Mouse (Mus musculus) lung, postnatal 0 days (tissue): Measurements from ENCODE around the gene Hvcn1. TPM values are rescaled to one million over a fixed set of nuclear protein-coding genes. Genes with fewer than 3 reads are reported as not detected.

Experiments used
- ATAC-seq: fragments of 200-750 bp; cut with Nextera tagmentation; 2 replicates; pipeline ENCODE4 v1.8.0; 2017; ENCODE audit warnings: moderate library complexity
- DNase-seq: peaks from one replicate; pipeline ENCODE4 v3.0.0-alpha.2; 2016; ENCODE audit warnings: low spot score
- H3K27ac ChIP-seq: fragments of 300-500 bp; sonication (generic); 2 replicates; pipeline ENCODE4 v1.5.1; 2014; ENCODE audit warnings: antibody characterized with exemption, mild to moderate bottlenecking, low read length, mixed read lengths
- H3K27me3 ChIP-seq: fragments of 300-500 bp; sonication (generic); replicated peaks from 2 replicates; pipeline ENCODE4 v1.6.1; 2014; ENCODE audit warnings: low read length, mixed read lengths; ENCODE audit not compliant: insufficient read depth
- H3K36me3 ChIP-seq: fragments of 300-500 bp; sonication (generic); 2 replicates; pipeline ENCODE4 v1.6.1; 2014; ENCODE audit warnings: low read length, mixed read lengths; ENCODE audit not compliant: insufficient read depth
- H3K4me1 ChIP-seq: fragments of 300-500 bp; sonication (generic); 2 replicates; pipeline ENCODE4 v1.6.1; 2014; ENCODE audit warnings: antibody characterized with exemption, low read depth, low read length, mixed read lengths; ENCODE audit not compliant: insufficient read depth
- H3K4me2 ChIP-seq: fragments of 300-500 bp; sonication (generic); replicated peaks from 2 replicates; pipeline ENCODE4 v1.6.1; 2014; ENCODE audit warnings: low read depth, mild to moderate bottlenecking, low read length, moderate library complexity, mixed read lengths
- H3K4me3 ChIP-seq: fragments of 300-500 bp; sonication (generic); 2 replicates; pipeline ENCODE4 v1.5.1; 2014; ENCODE audit warnings: low read depth, low read length
- H3K9ac ChIP-seq: fragments of 300-500 bp; sonication (generic); replicated peaks from 2 replicates; pipeline ENCODE4 v1.6.1; 2014; ENCODE audit warnings: low read depth, mild to moderate bottlenecking
- H3K9me3 ChIP-seq: fragments of 300-500 bp; sonication (generic); 2 replicates; pipeline ENCODE4 v1.6.1; 2016; ENCODE audit warnings: low read length, mixed read lengths
- CTCF ChIP-seq: IDR thresholded peaks from 2 replicates; pipeline ENCODE4 v1.5.1; 2016; ENCODE audit warnings: antibody characterized with exemption, mild to moderate bottlenecking
- EP300 ChIP-seq: IDR thresholded peaks from 2 replicates; pipeline ENCODE4 v1.6.1; 2016; ENCODE audit warnings: antibody characterized with exemption, mild to moderate bottlenecking, control low read depth
- WGBS: fragments of 180-500 bp; shearing (Covaris S2); extraction: QIAGEN DNeasy Blood & Tissue Kit; methylation state at CpG from one replicate; pipeline ENCODE4 v1.1.7; 2014; 5-methylcytosine and 5-hydroxymethylcytosine counted together
- polyA plus RNA-seq: library from polyadenylated mRNA; unstranded; fragments of >200 nt; fragmentation: Nextera tagmentation; extraction: Ambion mirVana; gene quantifications from 2 replicates; pipeline ENCODE4 v1.2.1, GENCODE M21; 2015

Gene Hvcn1
- polyA plus RNA-seq, 1 experiment from 2014 or later: 3.7 TPM

GRCm38 (mm10) chr5:122267899-122268298 lies 61.3 kb downstream of the Hvcn1 start:
- Histone ChIP-seq H3K27me3 (no peaks in the 10 kb centered on the region), H3K9ac (no peak overlapping the region), H3K9me3 (no peaks in the 10 kb centered on the region), H3K4me3 (no peak overlapping the region), H3K4me1 (peaks cover 6% of the 10 kb centered on the region; the same call in 1 of the 2 replicates), H3K27ac (no peak overlapping the region), H3K4me2 (no peak overlapping the region), H3K36me3 (no peaks in the 10 kb centered on the region)
- WGBS: 19% methylated on average over 5 of the region's 5 CpGs
- peak; percentile 91 for DNase-seq
- ATAC-seq: no peak
- TF ChIP-seq CTCF (peak; percentile 85), EP300 (no peak)

DNA sequence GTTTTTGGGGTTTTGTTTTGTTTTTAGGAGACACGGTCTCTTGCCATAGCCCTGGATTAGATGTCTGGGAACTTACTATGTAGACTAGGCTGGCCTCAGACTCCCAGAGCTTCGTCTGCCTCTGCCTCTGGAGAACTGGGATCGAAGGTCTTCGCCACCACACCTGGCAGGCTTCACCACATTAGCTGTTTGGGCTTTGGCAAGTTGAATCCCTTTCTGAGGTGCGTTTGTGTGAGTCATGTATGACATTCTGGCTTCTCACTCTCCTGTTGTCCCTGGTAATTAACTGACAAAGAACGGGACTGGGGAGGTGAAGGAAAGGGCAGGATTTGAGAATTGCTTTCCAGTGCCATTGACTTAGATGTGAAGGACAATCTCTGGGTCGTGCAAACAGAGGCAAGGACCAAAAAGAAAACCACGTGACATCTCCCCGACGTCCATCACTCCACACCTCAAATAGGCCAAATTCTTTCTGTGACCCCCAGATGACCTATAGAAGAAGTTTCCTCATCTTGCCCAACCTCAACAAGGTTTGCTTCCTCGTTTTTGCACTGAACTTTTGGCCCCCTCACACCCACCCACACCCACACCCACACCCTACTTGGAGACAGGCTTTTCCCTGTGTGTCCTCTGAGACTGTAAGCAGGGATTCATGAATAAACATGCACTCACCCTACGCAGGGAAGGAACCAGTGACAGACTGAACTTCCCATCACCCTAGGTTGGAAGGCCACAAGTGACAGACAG lies 62.4 kb downstream of the Hvcn1 start:
- Histone ChIP-seq H3K36me3 (no peaks in the 10 kb centered on the region), H3K4me3 (no peak overlapping the region), H3K4me2 (no peak overlapping the region), H3K9me3 (no peaks in the 10 kb centered on the region), H3K9ac (no peak overlapping the region), H3K4me1 (no peaks in the 10 kb centered on the region), H3K27ac (no peak overlapping the region; the same call in 1 of the 2 replicates), H3K27me3 (no peaks in the 10 kb centered on the region)
- ATAC-seq: peak; percentile 46
- WGBS: 31% methylated on average over 12 of the region's 12 CpGs
- DNase-seq: peak; percentile 88
- peak; percentile 78 for TF ChIP-seq EP300
- TF ChIP-seq CTCF: no peak

- Histone ChIP-seq H3K4me2 (no peak overlapping the region), H3K27ac (no peak overlapping the region), H3K4me1 (no peaks in the 10 kb centered on the region), H3K36me3 (no peaks in the 10 kb centered on the region), H3K9ac (no peak overlapping the region), H3K9me3 (no peaks in the 10 kb centered on the region), H3K27me3 (no peaks in the 10 kb centered on the region), H3K4me3 (no peak overlapping the region)
- DNase-seq (no peak), ATAC-seq (no peak)
- TF ChIP-seq EP300 (no peak), CTCF (no peak)
- WGBS: 73% methylated on average over 5 of the region's 5 CpGs
Measured at GRCm38 (mm10) chr5:122272821-122273220, 66.2 kb downstream of the Hvcn1 start.

DNA sequence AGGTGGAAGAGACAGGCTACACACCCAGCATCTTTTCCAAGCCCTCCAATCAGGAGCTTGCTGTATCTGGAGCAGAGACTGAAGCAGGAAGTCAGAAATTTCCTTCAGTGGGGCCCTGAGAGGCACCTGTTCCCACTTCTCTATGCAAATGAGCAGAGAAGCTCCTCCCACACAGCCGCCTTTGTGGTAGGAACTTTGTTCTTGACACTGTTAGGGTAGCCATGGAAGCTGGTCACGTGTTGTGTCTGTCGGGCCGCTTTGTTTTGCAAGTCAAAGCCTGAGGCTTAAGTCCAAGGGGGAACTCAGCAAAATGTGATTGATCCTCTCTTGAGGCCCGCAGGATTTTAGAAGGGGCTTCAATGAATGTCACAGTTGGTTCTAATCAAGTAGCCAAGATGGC lies 68.2 kb downstream of the Hvcn1 start:
- Histone ChIP-seq H3K4me3 (no peak overlapping the region), H3K9me3 (no peaks in the 10 kb centered on the region), H3K9ac (no peak overlapping the region), H3K4me2 (no peak overlapping the region), H3K36me3 (no peaks in the 10 kb centered on the region), H3K27ac (no peak overlapping the region), H3K4me1 (no peaks in the 10 kb centered on the region), H3K27me3 (no peaks in the 10 kb centered on the region)
- peak; percentile 76 for ATAC-seq
- DNase-seq: peak; percentile 78
- WGBS: 23% methylated on average over 5 of the region's 5 CpGs
- TF ChIP-seq CTCF: no peak
- no peak for TF ChIP-seq EP300

DNA sequence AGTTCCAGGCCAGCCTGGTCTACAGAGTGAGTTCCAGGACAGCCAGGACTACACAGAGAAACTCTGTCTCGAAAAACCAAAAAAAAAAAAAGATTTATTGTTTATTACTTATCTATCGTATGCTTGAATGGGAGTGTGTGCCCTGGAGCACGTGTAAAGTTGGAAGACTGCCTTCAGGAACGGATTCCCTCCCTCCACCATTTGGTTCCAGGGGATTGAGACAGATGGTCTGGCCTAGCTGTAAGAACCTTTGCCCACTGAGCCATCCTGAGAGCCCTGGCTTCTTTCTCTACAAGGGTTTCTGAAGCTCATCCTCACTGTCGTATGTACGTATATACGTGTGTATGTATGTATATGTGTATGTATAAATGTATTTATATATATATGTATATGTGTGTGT lies 72.3 kb downstream of the Hvcn1 start:
- Histone ChIP-seq H3K4me3 (no peak overlapping the region), H3K4me1 (peaks cover 15% of the 10 kb centered on the region; the same call in 1 of the 2 replicates), H3K27ac (no peak overlapping the region), H3K36me3 (no peaks in the 10 kb centered on the region), H3K9me3 (no peaks in the 10 kb centered on the region), H3K9ac (no peak overlapping the region), H3K27me3 (no peaks in the 10 kb centered on the region), H3K4me2 (no peak overlapping the region)
- ATAC-seq: no peak
- 82% methylated on average over 7 of the region's 7 CpGs for WGBS
- no peak for DNase-seq
- TF ChIP-seq CTCF (no peak), EP300 (no peak)

DNA sequence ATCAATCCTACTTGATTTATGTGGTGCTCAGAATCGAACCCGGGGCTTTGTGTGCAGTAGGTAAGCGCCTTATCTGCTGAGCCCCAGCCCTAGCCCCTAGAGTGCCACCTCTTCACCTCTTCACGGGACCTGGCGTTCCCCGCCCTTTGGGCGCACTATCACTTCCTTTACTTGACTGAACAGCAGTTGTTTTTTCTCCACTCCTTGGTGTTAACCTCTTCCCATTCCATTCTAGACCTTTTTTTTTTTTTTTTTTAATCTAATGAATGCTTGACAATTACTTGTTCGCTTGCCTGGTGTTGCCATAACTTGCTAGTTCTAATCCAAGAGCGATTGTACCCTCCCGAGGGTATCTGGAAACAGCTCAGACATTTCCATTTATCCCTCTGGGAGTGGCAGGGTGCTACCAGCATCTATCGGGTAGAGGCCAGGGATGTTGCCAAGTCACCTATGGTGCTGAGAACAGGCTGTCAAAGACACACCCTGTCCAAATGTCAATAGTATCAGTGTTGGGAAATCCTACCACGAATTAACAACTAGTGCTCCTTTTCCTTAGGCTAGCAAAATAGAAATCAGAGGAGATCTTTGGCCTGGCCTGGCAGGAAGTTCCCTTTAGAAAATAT lies 73.3 kb downstream of the Hvcn1 start:
- H3K9ac ChIP-seq: no peak overlapping the region
- peak; percentile 79 for DNase-seq
- 49% methylated on average over 12 of the region's 12 CpGs for WGBS
- no peaks in the 10 kb centered on the region for H3K36me3 ChIP-seq
- peaks cover 15% of the 10 kb centered on the region; the same call in 1 of the 2 replicates for H3K4me1 ChIP-seq
- ATAC-seq: peak; percentile 40
- TF ChIP-seq CTCF (no peak), EP300 (no peak)
- H3K27ac ChIP-seq: peak overlapping the region; percentile 81
- H3K9me3 ChIP-seq: no peaks in the 10 kb centered on the region
- no peak overlapping the region for H3K4me3 ChIP-seq
- H3K4me2 ChIP-seq: peak overlapping the region; percentile 46
- no peaks in the 10 kb centered on the region for H3K27me3 ChIP-seq
